Mouse (Mus musculus) ES-CJ7 (cell line): Measurements from ENCODE around the gene Tcp11.

Experiments
- DNase-seq: peaks from one replicate; pipeline ENCODE4 v3.0.0; 2011; ENCODE audit warnings: low read depth, low spot score

Tcp11 gene

GRCm38 (mm10) chr17:28040620-28041019 lies 39.8 kb downstream of the Tcp11 start:
- DNase-seq: no peak

- no peak for DNase-seq
Measured at GRCm38 (mm10) chr17:28036813-28037756, 43.4 kb downstream of the Tcp11 start.

- DNase-seq: no peak
Measured at GRCm38 (mm10) chr17:28034986-28035385, 45.5 kb downstream of the Tcp11 start.

- no peak for DNase-seq
Measured at GRCm38 (mm10) chr17:28033046-28033580, 47.3 kb downstream of the Tcp11 start.

- DNase-seq: no peak
Measured at GRCm38 (mm10) chr17:28032219-28032618, 48.2 kb downstream of the Tcp11 start.

GRCm38 (mm10) chr17:28031281-28031941 lies 49.0 kb downstream of the Tcp11 start:
- DNase-seq: no peak

- DNase-seq: no peak
Measured at GRCm38 (mm10) chr17:28030446-28030845, 50.0 kb downstream of the Tcp11 start.

GRCm38 (mm10) chr17:28029308-28029707 lies 51.1 kb downstream of the Tcp11 start:
- DNase-seq: peak; percentile 49

- DNase-seq: no peak
Measured at GRCm38 (mm10) chr17:28028236-28028635, 52.2 kb downstream of the Tcp11 start.

- no peak for DNase-seq
Measured at GRCm38 (mm10) chr17:28027197-28027596, 53.2 kb downstream of the Tcp11 start.

- DNase-seq: no peak
Measured at GRCm38 (mm10) chr17:28026111-28026872, 54.1 kb downstream of the Tcp11 start.

- no peak for DNase-seq
Measured at GRCm38 (mm10) chr17:28025541-28025961, 54.9 kb downstream of the Tcp11 start.

- no peak for DNase-seq
Measured at GRCm38 (mm10) chr17:28022854-28023655, 57.4 kb downstream of the Tcp11 start.

- DNase-seq: no peak
Measured at GRCm38 (mm10) chr17:28021911-28022310, 58.5 kb downstream of the Tcp11 start.

- DNase-seq: peak; percentile 54
Measured at GRCm38 (mm10) chr17:28019785-28020696, 60.4 kb downstream of the Tcp11 start.

GRCm38 (mm10) chr17:28018776-28019175 lies 61.7 kb downstream of the Tcp11 start:
- DNase-seq: no peak

- DNase-seq: peak; percentile 37
Measured at GRCm38 (mm10) chr17:28018344-28018743, 62.1 kb downstream of the Tcp11 start.
